Mouse (Mus musculus): Measurements from ENCODE around the gene Mri1. TPM values are rescaled to one million over a fixed set of nuclear protein-coding genes. Genes with fewer than 3 reads are reported as not detected.

Gene Mri1
- polyA plus RNA-seq, 1 experiment from 2014 or later = 53.3 TPM

- peaks cover 55% of the 10 kb centered on the region for H3K4me1 ChIP-seq
- H3K36me3 ChIP-seq = no peaks in the 10 kb centered on the region
- no peaks in the 10 kb centered on the region for H3K9me3 ChIP-seq
- H3K4me3 ChIP-seq = peak overlapping the region; percentile 44
- 7% methylated on average over 42 of the region's 70 CpGs for WGBS
- H3K27me3 ChIP-seq = no peaks in the 10 kb centered on the region
- H3K9ac ChIP-seq (replicated peaks) = peak overlapping the region; percentile 53
- H3K27ac ChIP-seq (replicated peaks) = peak overlapping the region; percentile 83
- ATAC-seq (replicated peaks) = no peak
- peak overlapping the region; percentile 70 for H3K4me2 ChIP-seq (replicated peaks)
Observed at GRCm38 (mm10) chr8:84200652-84201544, 56.2 kb downstream of the Mri1 start.

GRCm38 (mm10) chr8:84200126-84200555 is 57.0 kb downstream of the Mri1 start:
- 17% methylated on average over 8 of the region's 8 CpGs for WGBS
- Histone ChIP-seq H3K27ac (replicated peaks) (peak overlapping the region; percentile 83), H3K4me2 (replicated peaks) (peak overlapping the region; percentile 70), H3K9me3 (no peaks in the 10 kb centered on the region), H3K4me1 (peaks cover 55% of the 10 kb centered on the region), H3K9ac (replicated peaks) (peak overlapping the region; percentile 53; the same call in 1 of the 2 replicates), H3K36me3 (no peaks in the 10 kb centered on the region), H3K27me3 (no peaks in the 10 kb centered on the region), H3K4me3 (peak overlapping the region; percentile 44)
- ATAC-seq (replicated peaks) = no peak

MicroRNA genes within 50 kb of the gene (microRNA counts, 519-probe panel; counts per million panel counts)
- microRNA mmu-miR-23a (3,333 counts per million, percentile 79 among the panel's probes with 10 or more counts), microRNA mmu-miR-27a (3,333 counts per million, percentile 79 among the panel's probes with 10 or more counts)

Small RNA genes within 50 kb of the gene (microRNA-seq; reads per million reads assigned to microRNA genes)
- 5,713 reads per million, percentile 92 among the genes with 10 or more reads in this experiment for gene Mir23a
- gene Mir24-2 = not detected
- gene Mir27a = 103 reads per million, percentile 54 among the genes with 10 or more reads in this experiment
- gene Mir3074-2 = not detected

Other genes with a start within 250 kb of the Mri1 start
- gene 2210011C24Rik, start 245.2 kb downstream of the Mri1 start, polyA plus RNA-seq (2015; fragmentation: Nextera tagmentation; extraction: Ambion mirVana) = not detected in 2 replicates
- 0.94 and 2.6 TPM in 2 replicates for gene Palm3, start 235.9 kb downstream of the Mri1 start, polyA plus RNA-seq (2015; fragmentation: Nextera tagmentation; extraction: Ambion mirVana)
- gene Il27ra, start 214.7 kb downstream of the Mri1 start, polyA plus RNA-seq (2015; fragmentation: Nextera tagmentation; extraction: Ambion mirVana) = 0.41 and 0.68 TPM in 2 replicates
- gene Rln3, start 212.3 kb downstream of the Mri1 start, polyA plus RNA-seq (2015; fragmentation: Nextera tagmentation; extraction: Ambion mirVana) = not detected in 2 replicates
- 1.2 and 1.3 TPM in 2 replicates for gene Gm10643, start 192.2 kb downstream of the Mri1 start, polyA plus RNA-seq (2015; fragmentation: Nextera tagmentation; extraction: Ambion mirVana)
- gene Rfx1, start 190.5 kb downstream of the Mri1 start, polyA plus RNA-seq (2015; fragmentation: Nextera tagmentation; extraction: Ambion mirVana) = 9.1 and 9.5 TPM in 2 replicates
- gene Dcaf15, start 152.6 kb downstream of the Mri1 start, polyA plus RNA-seq (2015; fragmentation: Nextera tagmentation; extraction: Ambion mirVana) = 17.8 and 19.3 TPM in 2 replicates
- gene Podnl1, start 131.3 kb downstream of the Mri1 start, polyA plus RNA-seq (2015; fragmentation: Nextera tagmentation; extraction: Ambion mirVana) = 0.32 TPM in 2 replicates
- 32.4 and 34.8 TPM in 2 replicates for gene Cc2d1a, start 109.4 kb downstream of the Mri1 start, polyA plus RNA-seq (2015; fragmentation: Nextera tagmentation; extraction: Ambion mirVana)
- 2.4 and 2.7 TPM in 2 replicates for gene 4930432K21Rik, start 109.3 kb downstream of the Mri1 start, polyA plus RNA-seq (2015; fragmentation: Nextera tagmentation; extraction: Ambion mirVana)
- gene Nanos3, start 72.1 kb downstream of the Mri1 start, polyA plus RNA-seq (2015; fragmentation: Nextera tagmentation; extraction: Ambion mirVana) = 6.2 and 7.1 TPM in 2 replicates
- gene Zswim4, start 20.3 kb downstream of the Mri1 start, polyA plus RNA-seq (2015; fragmentation: Nextera tagmentation; extraction: Ambion mirVana) = 41.1 and 42.8 TPM in 2 replicates
- gene D8Ertd738e, start 7.6 kb downstream of the Mri1 start, polyA plus RNA-seq (2015; fragmentation: Nextera tagmentation; extraction: Ambion mirVana) = 233 and 252 TPM in 2 replicates
- gene Ccdc130, start 13.1 kb upstream of the Mri1 start, polyA plus RNA-seq (2015; fragmentation: Nextera tagmentation; extraction: Ambion mirVana) = 24.5 and 27.6 TPM in 2 replicates
- gene Cacna1a, start 131.1 kb upstream of the Mri1 start, polyA plus RNA-seq (2015; fragmentation: Nextera tagmentation; extraction: Ambion mirVana) = 12.9 and 13.0 TPM in 2 replicates